Mouse (Mus musculus) neutrophil, adult 5-6 weeks (primary cell): ENCODE data around the gene Myadml2. TPM values are rescaled to one million over a fixed set of nuclear protein-coding genes. Genes with fewer than 3 reads are reported as not detected.
A peak's percentile ranks its signal among the peaks of the same experiment; 100 is the strongest.

Source experiments
- ATAC-seq: fragments of 151-379, 151-347 bp; 2 replicates; pipeline ENCODE4 v1.8.0; 2017; ENCODE audit warnings: mild to moderate bottlenecking, moderate TSS enrichment; ENCODE audit not compliant: insufficient number of reproducible peaks, poor library complexity, low FRiP score, severe bottlenecking; ENCODE audit errors: extremely low read depth
- total RNA-seq: library from RNA; stranded (forward); fragments of 200-1000 nt; gene quantifications from 2 replicates; pipeline ENCODE4 v1.2.3, GENCODE M21; 2017

The Myadml2 gene
- total RNA-seq, 1 experiment from 2014 or later = not detected

GRCm38 (mm10) chr11:120616617-120617294 is 31.2 kb downstream of the Myadml2 start:
- ATAC-seq = no peak

DNA sequence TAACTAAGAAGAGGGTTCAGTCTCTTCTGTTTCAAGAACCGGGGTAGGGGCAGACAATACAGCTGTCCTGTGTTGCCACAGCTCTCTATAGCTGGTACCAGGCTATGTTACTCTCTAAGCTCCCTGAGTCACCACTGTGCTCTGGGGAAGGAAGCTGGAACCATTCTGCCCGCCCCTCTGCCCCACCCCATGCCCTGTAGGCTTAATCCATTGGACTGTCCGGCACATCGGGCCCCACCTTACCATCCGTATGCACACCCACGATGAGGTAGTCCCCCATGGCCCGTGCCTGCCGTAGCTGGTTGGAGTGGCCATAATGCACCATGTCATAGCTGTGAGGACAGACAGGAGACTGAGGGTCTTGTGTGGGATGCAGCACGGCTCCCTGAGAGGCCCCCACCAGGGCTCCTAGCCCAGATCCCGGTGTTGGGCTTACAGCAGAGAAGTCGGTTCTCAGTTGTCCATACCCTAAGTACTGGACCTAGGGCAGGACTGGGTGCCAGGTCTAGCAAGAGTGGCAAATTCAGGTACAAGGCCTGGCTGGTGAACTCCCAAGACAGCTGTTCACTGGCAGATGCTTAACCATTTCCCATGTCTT is 32.3 kb downstream of the Myadml2 start:
- no peak for ATAC-seq

- no peak for ATAC-seq
These were observed 32.8 kb downstream of the Myadml2 start for GRCm38 (mm10) chr11:120615167-120615566.

DNA sequence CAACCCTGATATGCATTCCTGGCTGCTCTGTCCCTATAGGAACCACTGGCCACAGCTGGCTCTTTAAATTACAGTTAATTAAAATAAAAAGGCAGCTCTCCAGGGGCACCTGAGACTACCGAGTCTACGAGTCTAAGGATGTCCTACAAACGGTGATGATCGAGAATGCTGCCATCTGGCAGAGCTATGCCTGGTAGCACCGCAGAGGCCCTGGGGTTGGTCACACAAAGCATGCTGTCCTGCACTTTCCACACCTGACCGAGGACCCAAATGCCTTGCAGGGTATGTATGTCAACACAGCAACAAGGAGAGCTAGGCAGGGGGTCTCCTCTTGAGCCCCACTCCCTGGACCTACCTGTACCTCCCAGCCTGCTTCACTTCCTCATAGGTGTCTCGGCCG is 34.0 kb downstream of the Myadml2 start:
- no peak for ATAC-seq

DNA sequence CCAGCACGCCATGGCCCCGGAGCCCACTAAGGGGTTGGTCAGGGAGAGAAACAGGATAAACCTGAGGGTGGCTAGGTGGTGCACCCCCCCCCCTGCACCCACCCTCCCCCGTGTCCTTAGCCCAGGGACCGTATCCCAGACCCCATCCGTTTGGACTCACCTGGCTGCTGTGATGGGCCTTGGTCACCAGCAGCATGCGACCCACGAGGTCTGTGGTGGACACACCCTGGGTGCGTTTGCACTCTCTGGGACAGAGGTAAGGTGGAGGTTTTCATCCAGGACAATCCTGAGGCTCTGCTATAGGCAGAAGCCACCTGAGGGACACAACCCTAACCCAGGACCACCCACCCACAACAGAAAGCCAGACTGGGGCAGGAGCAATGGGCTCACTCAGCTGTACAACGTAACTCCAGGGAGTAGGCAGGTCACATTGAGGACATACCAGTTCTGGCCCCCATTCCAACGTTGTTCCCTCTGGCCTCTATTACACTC is 34.4 kb downstream of the Myadml2 start:
- ATAC-seq = no peak

- ATAC-seq = peak; percentile 69
These were observed 35.2 kb downstream of the Myadml2 start for GRCm38 (mm10) chr11:120612763-120613162.

- no peak for ATAC-seq
These were observed 37.4 kb downstream of the Myadml2 start for GRCm38 (mm10) chr11:120610477-120611046.

DNA sequence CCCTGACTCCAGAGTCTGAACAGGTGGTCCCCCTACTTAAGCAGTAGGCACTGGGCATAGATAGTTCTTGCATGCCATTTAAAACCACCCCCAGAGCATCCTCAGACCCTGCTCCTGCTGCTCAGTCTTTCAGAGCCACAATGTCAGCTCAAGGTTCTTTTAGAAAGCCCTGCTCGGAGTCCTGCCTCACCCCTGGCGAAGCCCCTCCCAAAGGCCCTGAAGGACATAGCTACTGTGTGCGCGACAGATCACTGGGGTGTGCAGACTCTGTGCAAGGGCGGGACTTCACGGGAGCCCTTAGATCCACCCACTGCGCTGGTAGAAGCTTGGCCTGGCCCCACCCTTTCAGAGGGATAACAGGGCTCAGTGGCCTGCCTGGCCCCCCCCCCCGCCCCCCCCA is 38.7 kb downstream of the Myadml2 start:
- ATAC-seq = no peak

GRCm38 (mm10) chr11:120608241-120609034 is 39.5 kb downstream of the Myadml2 start, which contains the start of gene Npb:
Gene Npb, plus strand, starts transcription at chr11:120608477.
- ATAC-seq = no peak

GRCm38 (mm10) chr11:120606764-120607163 is 41.2 kb downstream of the Myadml2 start:
- ATAC-seq = no peak

GRCm38 (mm10) chr11:120605667-120606066 is 42.3 kb downstream of the Myadml2 start:
- no peak for ATAC-seq

DNA sequence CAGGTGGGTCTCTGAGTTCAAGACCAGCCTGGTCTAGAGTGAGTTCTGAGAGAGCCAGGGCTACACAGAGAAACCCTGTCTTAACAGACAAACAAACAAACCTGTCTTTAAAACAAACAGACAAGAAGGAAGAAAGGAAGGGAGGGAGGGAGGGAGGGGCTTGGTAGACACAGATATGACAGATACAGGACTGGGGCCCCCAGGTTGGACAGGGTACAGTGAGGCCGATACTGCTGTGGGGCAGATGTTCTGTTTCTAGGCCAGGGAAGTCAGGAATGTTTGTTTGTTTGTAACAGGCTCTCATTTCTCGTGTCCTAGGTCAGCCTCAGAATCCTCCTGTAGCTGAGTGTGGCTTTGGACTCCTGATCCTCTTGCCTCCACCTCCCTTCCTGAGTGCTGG is 44.4 kb downstream of the Myadml2 start:
- ATAC-seq = no peak

GRCm38 (mm10) chr11:120600716-120601115 is 47.2 kb downstream of the Myadml2 start:
- ATAC-seq = no peak

DNA sequence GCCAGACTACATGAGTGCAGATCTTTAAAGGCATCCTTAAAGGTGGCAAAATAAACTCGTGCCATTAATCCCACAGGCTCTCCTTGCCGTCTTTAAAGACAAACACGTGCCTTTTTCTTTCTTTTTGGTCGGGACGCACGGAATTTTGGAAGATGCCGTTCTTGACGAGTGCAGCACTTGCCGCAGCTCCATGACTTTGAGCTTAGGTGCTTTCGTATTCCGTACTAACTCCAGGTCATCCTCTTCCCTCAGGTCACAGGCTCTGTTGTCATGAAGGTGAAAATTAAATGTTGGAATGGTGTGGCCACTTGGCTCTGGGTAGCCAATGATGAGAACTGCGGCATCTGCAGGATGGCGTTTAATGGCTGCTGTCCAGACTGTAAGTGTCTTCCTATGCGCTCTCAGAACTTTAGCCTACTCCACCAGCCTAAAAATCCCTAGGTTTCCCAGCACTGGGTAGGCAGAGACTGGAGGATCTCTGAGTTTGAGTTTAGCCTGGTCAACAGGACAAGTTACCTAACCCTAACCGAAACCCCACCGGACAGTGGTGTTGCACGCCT is 48.9 kb downstream of the Myadml2 start:
- ATAC-seq = no peak

DNA sequence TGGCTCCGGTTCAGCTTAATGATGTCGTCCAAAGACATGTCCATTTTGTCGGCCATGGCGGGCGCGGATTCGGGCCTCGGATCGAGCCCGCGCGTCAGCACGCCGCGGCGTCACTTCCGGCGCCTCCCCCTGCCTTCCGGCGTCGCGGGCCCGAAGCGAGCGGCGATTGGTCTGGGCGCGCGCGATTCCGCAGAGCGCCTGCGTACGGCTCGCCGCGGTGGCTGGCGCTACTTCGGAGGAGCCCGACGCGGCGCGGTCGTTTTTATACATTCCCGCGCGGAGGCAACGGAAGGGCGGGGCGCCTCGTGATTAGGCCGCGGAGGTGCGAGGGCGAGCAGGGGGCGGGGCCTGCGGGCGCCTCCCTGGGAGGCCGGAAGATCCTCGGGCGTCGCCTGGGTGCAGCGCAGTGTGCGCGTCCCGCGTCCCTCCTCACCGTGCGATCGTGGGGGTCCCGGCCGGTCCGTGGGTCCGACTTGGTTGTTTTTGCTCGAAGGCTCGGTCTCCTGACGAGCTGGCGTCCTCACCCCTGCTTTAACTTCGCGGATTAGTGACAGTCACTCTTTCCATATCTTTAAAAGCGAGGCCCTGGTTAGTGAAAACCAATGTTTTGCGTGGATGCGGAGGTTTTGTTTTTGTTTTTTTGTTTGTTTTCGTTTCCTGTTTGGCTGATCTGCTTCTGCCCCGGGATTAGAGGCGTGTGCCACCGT is 49.5 kb downstream of the Myadml2 start, which contains the start of the genes Alyref and Anapc11:
Gene Alyref, minus strand, starts transcription at position 83 of the 707 bp plus-strand sequence.
Gene Anapc11, plus strand, starts transcription at position 139 of the 707 bp plus-strand sequence.
- peak; percentile 92 for ATAC-seq

DNA sequence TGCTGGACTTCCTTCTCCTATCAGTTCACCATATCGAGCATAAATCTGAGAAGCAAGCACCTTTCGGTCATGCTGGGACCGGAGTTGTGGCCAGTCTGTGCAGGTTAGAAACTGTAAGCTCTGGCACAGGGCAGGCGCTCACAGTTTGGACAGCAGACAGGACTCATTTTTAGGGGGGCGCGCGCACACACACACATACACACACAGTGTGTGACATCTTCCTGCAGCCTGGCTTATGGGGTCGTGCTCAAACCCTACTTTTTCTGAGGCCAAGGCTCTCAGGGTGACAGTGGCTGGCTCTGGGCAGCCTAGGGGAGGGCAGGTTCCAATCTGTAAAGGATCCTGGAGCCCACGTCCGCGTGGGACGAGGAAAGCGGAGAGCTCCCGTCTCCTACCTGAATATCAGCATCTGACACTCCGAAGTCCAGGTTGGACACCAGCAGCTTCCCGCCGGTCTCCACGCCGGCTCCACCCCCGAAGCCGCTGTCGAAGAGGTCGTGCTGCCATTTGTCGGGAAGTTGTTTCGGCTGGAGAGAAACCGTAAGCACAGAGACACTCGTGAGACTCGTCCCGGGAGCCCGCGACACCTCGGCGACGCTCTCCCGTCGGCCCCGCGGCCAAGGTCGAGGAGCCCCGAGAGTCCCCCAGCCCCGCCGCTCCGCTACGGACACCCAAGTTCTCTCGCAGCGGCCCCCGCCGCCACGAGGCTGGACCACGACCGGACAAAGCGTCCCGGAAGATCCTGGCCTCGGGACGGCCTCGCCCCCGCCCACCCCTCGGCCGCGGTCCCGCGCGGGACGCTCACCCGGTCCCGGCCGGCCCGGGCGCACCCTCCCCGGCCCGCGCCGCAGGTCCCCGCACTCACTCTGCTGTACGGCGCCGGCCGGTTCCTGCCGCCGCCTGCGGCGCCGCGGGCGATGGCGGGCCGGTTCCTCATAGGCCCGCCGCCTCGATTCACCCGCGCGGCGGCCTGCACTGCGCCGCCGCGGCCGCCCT is 50.4 kb downstream of the Myadml2 start:
- no peak for ATAC-seq
